Mouse (Mus musculus): ENCODE data around the gene Vmn2r19. TPM values are rescaled to one million over a fixed set of nuclear protein-coding genes. Genes with fewer than 3 reads are reported as not detected.
"Not testable (repeated sequence)": the region's sequence is repeated elsewhere in the genome, so short reads cannot be mapped to it uniquely, and the experiment has no call there.

The Vmn2r19 gene
- polyA plus RNA-seq, 1 experiment from 2014 or later = not detected

- H3K36me3 ChIP-seq = no peaks in the 10 kb centered on the region
- no peaks in the 10 kb centered on the region for H3K4me1 ChIP-seq
- no peak for ATAC-seq (ENCODE audit: low FRiP score)
- H3K9ac ChIP-seq = no peak overlapping the region
- 97% methylated on average over 1 of the region's 1 CpGs for WGBS
- no peaks in the 10 kb centered on the region for H3K9me3 ChIP-seq (replicated peaks)
- no peak overlapping the region for H3K4me3 ChIP-seq
- H3K27ac ChIP-seq = no peak overlapping the region
- H3K27me3 ChIP-seq = no peaks in the 10 kb centered on the region
- H3K4me2 ChIP-seq (replicated peaks) = no peak overlapping the region
These were observed 15.3 kb upstream of the Vmn2r19 start for GRCm38 (mm10) chr6:123292751-123293400.

- not testable (repeated sequence) for H3K4me1 ChIP-seq; H3K36me3 ChIP-seq; H3K4me2 ChIP-seq (replicated peaks); H3K9ac ChIP-seq; H3K4me3 ChIP-seq; H3K27me3 ChIP-seq; H3K27ac ChIP-seq; ATAC-seq (ENCODE audit: low FRiP score); H3K9me3 ChIP-seq (replicated peaks)
- WGBS = 92% methylated on average over 11 of the region's 11 CpGs
These were observed 14.6 kb upstream of the Vmn2r19 start for GRCm38 (mm10) chr6:123293509-123293908.

GRCm38 (mm10) chr6:123296687-123297086 is 11.4 kb upstream of the Vmn2r19 start:
- H3K4me2 ChIP-seq (replicated peaks) = no peak overlapping the region
- no peak for ATAC-seq (ENCODE audit: low FRiP score)
- peaks cover 4% of the 10 kb centered on the region; the same call in 1 of the 2 replicates for H3K9me3 ChIP-seq (replicated peaks)
- WGBS = 65% methylated on average over 1 of the region's 1 CpGs
- no peak overlapping the region for H3K27ac ChIP-seq
- H3K4me3 ChIP-seq = no peak overlapping the region
- no peaks in the 10 kb centered on the region for H3K27me3 ChIP-seq
- H3K4me1 ChIP-seq = no peaks in the 10 kb centered on the region
- no peak overlapping the region for H3K9ac ChIP-seq
- H3K36me3 ChIP-seq = no peaks in the 10 kb centered on the region

- not testable (repeated sequence) for H3K9me3 ChIP-seq (replicated peaks); H3K27ac ChIP-seq; H3K9ac ChIP-seq; H3K27me3 ChIP-seq; H3K4me1 ChIP-seq; H3K4me2 ChIP-seq (replicated peaks); ATAC-seq (ENCODE audit: low FRiP score); H3K36me3 ChIP-seq; H3K4me3 ChIP-seq
- 88% methylated on average over 7 of the region's 7 CpGs for WGBS
These were observed 1.8 kb upstream of the Vmn2r19 start for GRCm38 (mm10) chr6:123306315-123306714.

- no peaks in the 10 kb centered on the region for H3K36me3 ChIP-seq
- H3K27ac ChIP-seq = no peak overlapping the region
- no peak overlapping the region for H3K4me3 ChIP-seq
- H3K9me3 ChIP-seq (replicated peaks) = no peaks in the 10 kb centered on the region
- WGBS = 37% methylated on average over 2 of the region's 2 CpGs
- H3K4me1 ChIP-seq = no peaks in the 10 kb centered on the region
- no peak overlapping the region for H3K4me2 ChIP-seq (replicated peaks)
- H3K9ac ChIP-seq = no peak overlapping the region
- no peak for ATAC-seq (ENCODE audit: low FRiP score)
- no peaks in the 10 kb centered on the region for H3K27me3 ChIP-seq
These were observed 24.4 kb downstream of the Vmn2r19 start for GRCm38 (mm10) chr6:123332503-123332902.

GRCm38 (mm10) chr6:123340093-123340492 is 32.0 kb downstream of the Vmn2r19 start:
- H3K4me2 ChIP-seq (replicated peaks) = no peak overlapping the region
- H3K4me3 ChIP-seq = no peak overlapping the region
- 0 out of 2 replicates have a peak, but pooled peaks have one; percentile 35 for ATAC-seq (ENCODE audit: low FRiP score)
- H3K9me3 ChIP-seq (replicated peaks) = no peaks in the 10 kb centered on the region
- H3K9ac ChIP-seq = no peak overlapping the region
- no peaks in the 10 kb centered on the region for H3K27me3 ChIP-seq
- H3K36me3 ChIP-seq = no peaks in the 10 kb centered on the region
- H3K4me1 ChIP-seq = no peaks in the 10 kb centered on the region
- no peak overlapping the region for H3K27ac ChIP-seq

GRCm38 (mm10) chr6:123346141-123346540 is 38.0 kb downstream of the Vmn2r19 start:
- Histone ChIP-seq H3K4me1 (no peaks in the 10 kb centered on the region), H3K4me3 (no peak overlapping the region), H3K27me3 (no peaks in the 10 kb centered on the region), H3K9me3 (replicated peaks) (no peaks in the 10 kb centered on the region), H3K27ac (no peak overlapping the region), H3K9ac (no peak overlapping the region), H3K4me2 (replicated peaks) (no peak overlapping the region), H3K36me3 (no peaks in the 10 kb centered on the region)
- 89% methylated on average over 1 of the region's 1 CpGs for WGBS
- no peak for ATAC-seq (ENCODE audit: low FRiP score)

Other genes starting within 250 kb of the Vmn2r19 start
- 1.2 and 1.6 TPM in 2 replicates for gene Clec4a2, start 201.9 kb upstream of the Vmn2r19 start, polyA plus RNA-seq (2016; fragmentation: Nextera tagmentation; extraction: Ambion mirVana)
- not detected in 2 replicates for gene Clec4b2, start 135.4 kb upstream of the Vmn2r19 start, polyA plus RNA-seq (2016; fragmentation: Nextera tagmentation; extraction: Ambion mirVana)
- gene Clec4n, start 78.5 kb upstream of the Vmn2r19 start, polyA plus RNA-seq (2016; fragmentation: Nextera tagmentation; extraction: Ambion mirVana) = 0.85 and 1.2 TPM in 2 replicates
- 0.26 TPM in 1 of 2 replicates, not detected in the other for gene Clec4d, start 46.2 kb upstream of the Vmn2r19 start, polyA plus RNA-seq (2016; fragmentation: Nextera tagmentation; extraction: Ambion mirVana)
- not detected in 2 replicates for gene Clec4e, start 18.5 kb upstream of the Vmn2r19 start, polyA plus RNA-seq (2016; fragmentation: Nextera tagmentation; extraction: Ambion mirVana)
- not detected in 2 replicates for gene Vmn2r20, start 109.8 kb downstream of the Vmn2r19 start, polyA plus RNA-seq (2016; fragmentation: Nextera tagmentation; extraction: Ambion mirVana)
- gene Vmn2r21, start 225.1 kb downstream of the Vmn2r19 start, polyA plus RNA-seq (2016; fragmentation: Nextera tagmentation; extraction: Ambion mirVana) = not detected in 2 replicates

Data from hindbrain, embryonic 12.5 days (tissue).